Mouse (Mus musculus) limb, embryonic 12.5 days (tissue): ENCODE measurements around the gene Etl4. TPM values are rescaled to one million over a fixed set of nuclear protein-coding genes. Genes with fewer than 3 reads are reported as not detected.

Source experiments
- ATAC-seq: fragments of 200-750 bp; cut with Nextera tagmentation; 2 replicates; pipeline ENCODE4 v1.8.0; 2017; ENCODE audit warnings: low read depth, moderate TSS enrichment; ENCODE audit not compliant: insufficient number of reproducible peaks, insufficient read depth, low FRiP score, low TSS enrichment
- H3K27ac ChIP-seq: fragments of 300-500 bp; sonication (generic); 2 replicates; pipeline ENCODE4 v1.5.1; 2016; ENCODE audit warnings: mild to moderate bottlenecking, moderate library complexity
- H3K27me3 ChIP-seq: fragments of 300-500 bp; sonication (generic); 2 replicates; pipeline ENCODE4 v1.6.1; 2016; ENCODE audit warnings: mild to moderate bottlenecking, moderate library complexity
- H3K36me3 ChIP-seq: fragments of 300-500 bp; sonication (generic); 2 replicates; pipeline ENCODE4 v1.6.1; 2016; ENCODE audit warnings: mild to moderate bottlenecking, moderate library complexity
- H3K4me1 ChIP-seq: fragments of 300-500 bp; sonication (generic); replicated peaks from 2 replicates; pipeline ENCODE4 v1.6.1; 2016
- H3K4me2 ChIP-seq: fragments of 300-500 bp; sonication (generic); 2 replicates; pipeline ENCODE4 v1.6.1; 2016; ENCODE audit warnings: mild to moderate bottlenecking, moderate library complexity
- H3K4me3 ChIP-seq: fragments of 300-500 bp; sonication (generic); replicated peaks from 2 replicates; pipeline ENCODE4 v1.5.1; 2016; ENCODE audit warnings: mild to moderate bottlenecking
- H3K9ac ChIP-seq: fragments of 300-500 bp; sonication (generic); replicated peaks from 2 replicates; pipeline ENCODE4 v1.6.1; 2016; ENCODE audit warnings: mild to moderate bottlenecking, moderate library complexity
- H3K9me3 ChIP-seq: fragments of 300-500 bp; sonication (generic); 2 replicates; pipeline ENCODE4 v1.6.1; 2016; ENCODE audit warnings: mild to moderate bottlenecking, moderate library complexity
- WGBS: fragments of 180-500 bp; shearing (Covaris S2); methylation state at CpG from one replicate; pipeline ENCODE4 v1.1.7; 2016; 5-methylcytosine and 5-hydroxymethylcytosine counted together
- polyA plus RNA-seq: library from polyadenylated mRNA; unstranded; fragments of >200 nt; fragmentation: Nextera tagmentation; extraction: Ambion mirVana; gene quantifications from 2 replicates; pipeline ENCODE4 v1.2.1, GENCODE M21; 2016

The Etl4 gene
- polyA plus RNA-seq, 1 experiment from 2014 or later, result 15.1 TPM

- Histone ChIP-seq H3K27me3 (no peaks in the 10 kb centered on the region), H3K4me1 (peaks cover 10% of the 10 kb centered on the region), H3K4me3 (peak overlapping the region; percentile 54), H3K27ac (no peak overlapping the region), H3K9ac (0 out of 2 replicates have a peak overlapping the region, but pooled peaks have one; percentile 64), H3K4me2 (peak overlapping the region; percentile 84), H3K36me3 (no peaks in the 10 kb centered on the region), H3K9me3 (no peaks in the 10 kb centered on the region)
- WGBS, result 36% methylated on average over 23 of the region's 23 CpGs
- no peak for ATAC-seq
These were observed 611.3 kb downstream of the Etl4 start for GRCm38 (mm10) chr2:20520636-20521595.

- H3K9ac ChIP-seq, result no peak overlapping the region
- H3K27me3 ChIP-seq, result no peaks in the 10 kb centered on the region
- 58% methylated on average over 11 of the region's 11 CpGs for WGBS
- H3K4me2 ChIP-seq, result no peak overlapping the region
- H3K4me1 ChIP-seq, result peaks cover 10% of the 10 kb centered on the region
- no peak for ATAC-seq
- no peak overlapping the region for H3K4me3 ChIP-seq
- H3K9me3 ChIP-seq, result no peaks in the 10 kb centered on the region
- H3K36me3 ChIP-seq, result no peaks in the 10 kb centered on the region
- H3K27ac ChIP-seq, result no peak overlapping the region
These were observed 612.2 kb downstream of the Etl4 start for GRCm38 (mm10) chr2:20521686-20522285.

- no peaks in the 10 kb centered on the region for H3K36me3 ChIP-seq
- H3K4me2 ChIP-seq, result no peak overlapping the region
- ATAC-seq, result no peak
- no peaks in the 10 kb centered on the region for H3K9me3 ChIP-seq
- no peaks in the 10 kb centered on the region for H3K27me3 ChIP-seq
- no peak overlapping the region for H3K27ac ChIP-seq
- peaks cover 10% of the 10 kb centered on the region for H3K4me1 ChIP-seq
- no peak overlapping the region for H3K4me3 ChIP-seq
- WGBS, result 92% methylated on average over 3 of the region's 3 CpGs
- no peak overlapping the region for H3K9ac ChIP-seq
These were observed 614.1 kb downstream of the Etl4 start for GRCm38 (mm10) chr2:20523636-20524035.

GRCm38 (mm10) chr2:20525879-20526593 is 616.5 kb downstream of the Etl4 start:
- Histone ChIP-seq H3K4me3 (no peak overlapping the region), H3K27me3 (no peaks in the 10 kb centered on the region), H3K36me3 (peaks cover 8% of the 10 kb centered on the region; the same call in 1 of the 2 replicates), H3K9me3 (no peaks in the 10 kb centered on the region), H3K27ac (no peak overlapping the region; the same call in 1 of the 2 replicates), H3K9ac (no peak overlapping the region), H3K4me1 (peaks cover under 1% of the 10 kb centered on the region), H3K4me2 (no peak overlapping the region)
- no peak for ATAC-seq
- WGBS, result 39% methylated on average over 4 of the region's 4 CpGs

- H3K27ac ChIP-seq, result no peak overlapping the region
- 88% methylated on average over 3 of the region's 3 CpGs for WGBS
- no peak overlapping the region for H3K4me2 ChIP-seq
- H3K4me1 ChIP-seq, result no peaks in the 10 kb centered on the region
- H3K9ac ChIP-seq, result no peak overlapping the region
- H3K36me3 ChIP-seq, result peaks cover 8% of the 10 kb centered on the region; the same call in 1 of the 2 replicates
- H3K4me3 ChIP-seq, result no peak overlapping the region
- no peak for ATAC-seq
- H3K27me3 ChIP-seq, result no peaks in the 10 kb centered on the region
- H3K9me3 ChIP-seq, result no peaks in the 10 kb centered on the region
These were observed 617.3 kb downstream of the Etl4 start for GRCm38 (mm10) chr2:20526856-20527255.

GRCm38 (mm10) chr2:20532623-20533022 is 623.0 kb downstream of the Etl4 start:
- Histone ChIP-seq H3K27ac (no peak overlapping the region), H3K4me3 (no peak overlapping the region), H3K9me3 (no peaks in the 10 kb centered on the region), H3K36me3 (peaks cover 8% of the 10 kb centered on the region; the same call in 1 of the 2 replicates), H3K27me3 (no peaks in the 10 kb centered on the region), H3K4me1 (no peaks in the 10 kb centered on the region), H3K4me2 (no peak overlapping the region), H3K9ac (no peak overlapping the region)
- ATAC-seq, result no peak
- 13% methylated on average over 3 of the region's 3 CpGs for WGBS

- Histone ChIP-seq H3K4me3 (no peak overlapping the region), H3K9ac (no peak overlapping the region), H3K4me2 (no peak overlapping the region), H3K27ac (no peak overlapping the region), H3K27me3 (no peaks in the 10 kb centered on the region), H3K9me3 (no peaks in the 10 kb centered on the region), H3K4me1 (no peaks in the 10 kb centered on the region), H3K36me3 (no peaks in the 10 kb centered on the region)
- ATAC-seq, result no peak
- WGBS, result 76% methylated on average over 6 of the region's 6 CpGs
These were observed 628.2 kb downstream of the Etl4 start for GRCm38 (mm10) chr2:20537785-20538184.

GRCm38 (mm10) chr2:20538871-20539270 is 629.3 kb downstream of the Etl4 start:
- Histone ChIP-seq H3K4me2 (no peak overlapping the region), H3K36me3 (no peaks in the 10 kb centered on the region), H3K27me3 (no peaks in the 10 kb centered on the region), H3K4me1 (no peaks in the 10 kb centered on the region), H3K9me3 (no peaks in the 10 kb centered on the region), H3K4me3 (no peak overlapping the region), H3K27ac (no peak overlapping the region), H3K9ac (no peak overlapping the region)
- ATAC-seq, result no peak
- 80% methylated on average over 4 of the region's 4 CpGs for WGBS

GRCm38 (mm10) chr2:20541261-20541660 is 631.7 kb downstream of the Etl4 start:
- no peak overlapping the region for H3K9ac ChIP-seq

GRCm38 (mm10) chr2:20542286-20542685 is 632.7 kb downstream of the Etl4 start:
- no peak overlapping the region for H3K4me2 ChIP-seq
- H3K4me1 ChIP-seq, result 0 out of 2 replicates have a peak, but pooled peaks cover 10% of the 10 kb centered on the region
- H3K9ac ChIP-seq, result no peak overlapping the region
- WGBS, result 86% methylated on average over 7 of the region's 7 CpGs
- no peak for ATAC-seq
- peaks cover 5% of the 10 kb centered on the region; the same call in 1 of the 2 replicates for H3K27me3 ChIP-seq
- H3K27ac ChIP-seq, result no peak overlapping the region
- no peak overlapping the region for H3K4me3 ChIP-seq
- no peaks in the 10 kb centered on the region for H3K9me3 ChIP-seq
- no peaks in the 10 kb centered on the region for H3K36me3 ChIP-seq

More at GRCm38 (mm10) chr2:20541261-20541660, 631.7 kb downstream of the Etl4 start:
- Histone ChIP-seq H3K4me2 (no peak overlapping the region), H3K9me3 (no peaks in the 10 kb centered on the region), H3K27me3 (no peaks in the 10 kb centered on the region), H3K36me3 (no peaks in the 10 kb centered on the region), H3K4me1 (no peaks in the 10 kb centered on the region), H3K4me3 (no peak overlapping the region), H3K27ac (no peak overlapping the region)
- ATAC-seq, result no peak

- no peak for ATAC-seq
- Histone ChIP-seq H3K4me1 (0 out of 2 replicates have a peak, but pooled peaks cover 13% of the 10 kb centered on the region), H3K36me3 (no peaks in the 10 kb centered on the region), H3K4me2 (no peak overlapping the region), H3K27me3 (peaks cover 5% of the 10 kb centered on the region; the same call in 1 of the 2 replicates), H3K9ac (no peak overlapping the region), H3K9me3 (no peaks in the 10 kb centered on the region), H3K4me3 (no peak overlapping the region), H3K27ac (no peak overlapping the region)
- 68% methylated on average over 2 of the region's 2 CpGs for WGBS
These were observed 636.0 kb downstream of the Etl4 start for GRCm38 (mm10) chr2:20545624-20546023.
